Mouse (Mus musculus): ENCODE data around the gene Ptpn6.

- TF ChIP-seq CTCF (IDR thresholded peaks at IDR 0.05; ENCODE audit: borderline replicate concordance, extremely low read depth, insufficient read depth, insufficient read length), result no peak
- TF ChIP-seq POLR2A (IDR thresholded peaks at IDR 0.05; ENCODE audit: borderline replicate concordance, extremely low read depth, insufficient read depth, insufficient read length, poor library complexity, severe bottlenecking), result no peak
These were observed 14.0 kb downstream of the Ptpn6 start for GRCm38 (mm10) chr6:124724472-124724871.
